Mouse (Mus musculus) heart, embryonic 16.5 days (tissue): ENCODE data around the gene Cdv3. TPM values are rescaled to one million over a fixed set of nuclear protein-coding genes. Genes with fewer than 3 reads are reported as not detected.

Experiments used
- ATAC-seq: fragments of 200-750 bp; cut with Nextera tagmentation; replicated peaks from 2 replicates; pipeline ENCODE4 v1.8.0; 2017; ENCODE audit warnings: moderate number of reproducible peaks; ENCODE audit not compliant: insufficient read depth, low FRiP score; ENCODE audit errors: extremely low read depth
- H3K27ac ChIP-seq: fragments of 300-500 bp; sonication (generic); 2 replicates; pipeline ENCODE4 v1.5.1; 2014; ENCODE audit warnings: mild to moderate bottlenecking, low read length, control low read depth, moderate library complexity
- H3K27me3 ChIP-seq: fragments of 300-500 bp; sonication (generic); 2 replicates; pipeline ENCODE4 v1.6.1; 2014; ENCODE audit warnings: low read length, mixed read lengths; ENCODE audit not compliant: control insufficient read depth, insufficient read depth
- H3K36me3 ChIP-seq: fragments of 300-500 bp; sonication (generic); 2 replicates; pipeline ENCODE4 v1.6.1; 2014; ENCODE audit not compliant: control insufficient read depth, insufficient read depth
- H3K4me1 ChIP-seq: fragments of 300-500 bp; sonication (generic); 2 replicates; pipeline ENCODE4 v1.6.1; 2014; ENCODE audit warnings: low read length, mixed read lengths; ENCODE audit not compliant: control insufficient read depth, insufficient read depth
- H3K4me2 ChIP-seq: fragments of 300-500 bp; sonication (generic); 2 replicates; pipeline ENCODE4 v1.6.1; 2014; ENCODE audit warnings: low read depth, mild to moderate bottlenecking, control low read depth, low read length
- H3K4me3 ChIP-seq: fragments of 300-500 bp; sonication (generic); 2 replicates; pipeline ENCODE4 v1.5.1; 2014; ENCODE audit warnings: mild to moderate bottlenecking, control low read depth, low read length
- H3K9ac ChIP-seq: fragments of 300-500 bp; sonication (generic); 2 replicates; pipeline ENCODE4 v1.6.1; 2014; ENCODE audit warnings: low read length, control low read depth
- H3K9me3 ChIP-seq: fragments of 300-500 bp; sonication (generic); replicated peaks from 2 replicates; pipeline ENCODE4 v1.6.1; 2016; ENCODE audit warnings: low read length; ENCODE audit not compliant: control insufficient read depth
- WGBS: fragments of 180-500 bp; shearing (Covaris S2); extraction: QIAGEN DNeasy Blood & Tissue Kit; methylation state at CpG from one replicate; pipeline ENCODE4 v1.1.7; 2014; 5-methylcytosine and 5-hydroxymethylcytosine counted together
- polyA plus RNA-seq: library from polyadenylated mRNA; unstranded; fragments of >200 nt; fragmentation: Nextera tagmentation; extraction: Ambion mirVana; gene quantifications from 2 replicates; pipeline ENCODE4 v1.2.1, GENCODE M21; 2015

Cdv3 gene
- polyA plus RNA-seq, 1 experiment from 2014 or later = 89.1 TPM

- no peak overlapping the region for H3K27ac ChIP-seq
- no peak for ATAC-seq
Measured at GRCm38 (mm10) chr9:103389261-103389660, 23.6 kb upstream of the Cdv3 start.

GRCm38 (mm10) chr9:103387011-103387653 lies 21.5 kb upstream of the Cdv3 start:
- Histone ChIP-seq H3K9ac (no peak overlapping the region), H3K9me3 (no peaks in the 10 kb centered on the region), H3K4me2 (no peak overlapping the region), H3K36me3 (no peaks in the 10 kb centered on the region), H3K27ac (no peak overlapping the region), H3K4me3 (no peak overlapping the region), H3K4me1 (peaks cover 7% of the 10 kb centered on the region), H3K27me3 (no peaks in the 10 kb centered on the region)
- ATAC-seq = no peak
- WGBS = 57% methylated on average over 10 of the region's 10 CpGs

More at GRCm38 (mm10) chr9:103389261-103389660, 23.6 kb upstream of the Cdv3 start:
- 88% methylated on average over 6 of the region's 6 CpGs for WGBS
- Histone ChIP-seq H3K4me3 (no peak overlapping the region), H3K4me2 (no peak overlapping the region), H3K27me3 (no peaks in the 10 kb centered on the region), H3K9me3 (no peaks in the 10 kb centered on the region), H3K4me1 (peaks cover 7% of the 10 kb centered on the region), H3K9ac (no peak overlapping the region), H3K36me3 (no peaks in the 10 kb centered on the region)

GRCm38 (mm10) chr9:103386573-103386972 lies 20.9 kb upstream of the Cdv3 start:
- H3K9ac ChIP-seq = no peak overlapping the region
- H3K9me3 ChIP-seq = no peaks in the 10 kb centered on the region
- H3K27me3 ChIP-seq = no peaks in the 10 kb centered on the region
- H3K27ac ChIP-seq = no peak overlapping the region
- no peak for ATAC-seq
- no peak overlapping the region for H3K4me2 ChIP-seq
- no peaks in the 10 kb centered on the region for H3K36me3 ChIP-seq
- peaks cover 3% of the 10 kb centered on the region for H3K4me1 ChIP-seq
- no peak overlapping the region for H3K4me3 ChIP-seq
- WGBS = 58% methylated on average over 5 of the region's 5 CpGs

- no peak overlapping the region for H3K27ac ChIP-seq
- H3K36me3 ChIP-seq = no peaks in the 10 kb centered on the region
- no peak overlapping the region for H3K4me2 ChIP-seq
- no peak overlapping the region for H3K4me3 ChIP-seq
- no peaks in the 10 kb centered on the region for H3K9me3 ChIP-seq
- H3K4me1 ChIP-seq = peaks cover 2% of the 10 kb centered on the region; the same call in 1 of the 2 replicates
- no peak overlapping the region for H3K9ac ChIP-seq
- 41% methylated on average over 1 of the region's 1 CpGs for WGBS
- no peak for ATAC-seq
- H3K27me3 ChIP-seq = no peaks in the 10 kb centered on the region
Measured at GRCm38 (mm10) chr9:103385600-103385999, 20.0 kb upstream of the Cdv3 start.

GRCm38 (mm10) chr9:103384141-103384796 lies 18.6 kb upstream of the Cdv3 start:
- ATAC-seq = no peak
- 76% methylated on average over 4 of the region's 4 CpGs for WGBS
- peaks cover 3% of the 10 kb centered on the region; the same call in 1 of the 2 replicates for H3K4me1 ChIP-seq
- no peaks in the 10 kb centered on the region for H3K36me3 ChIP-seq
- H3K9me3 ChIP-seq = no peaks in the 10 kb centered on the region
- no peak overlapping the region for H3K9ac ChIP-seq
- H3K4me2 ChIP-seq = no peak overlapping the region
- H3K4me3 ChIP-seq = no peak overlapping the region
- H3K27ac ChIP-seq = no peak overlapping the region
- no peaks in the 10 kb centered on the region for H3K27me3 ChIP-seq

- H3K36me3 ChIP-seq = no peaks in the 10 kb centered on the region
- H3K27me3 ChIP-seq = no peaks in the 10 kb centered on the region
- H3K27ac ChIP-seq = no peak overlapping the region
- no peak overlapping the region for H3K4me3 ChIP-seq
- no peak overlapping the region for H3K9ac ChIP-seq
- 91% methylated on average over 1 of the region's 1 CpGs for WGBS
- H3K4me1 ChIP-seq = peaks cover 5% of the 10 kb centered on the region; the same call in 1 of the 2 replicates
- no peak for ATAC-seq
- H3K9me3 ChIP-seq = no peaks in the 10 kb centered on the region
- H3K4me2 ChIP-seq = no peak overlapping the region
Measured at GRCm38 (mm10) chr9:103383576-103383975, 17.9 kb upstream of the Cdv3 start.

- 54% methylated on average over 6 of the region's 6 CpGs for WGBS
- no peak for ATAC-seq
Measured at GRCm38 (mm10) chr9:103382989-103383388, 17.3 kb upstream of the Cdv3 start.

GRCm38 (mm10) chr9:103380566-103380965 lies 14.9 kb upstream of the Cdv3 start:
- Histone ChIP-seq H3K4me3 (no peak overlapping the region), H3K27me3 (no peaks in the 10 kb centered on the region), H3K9ac (no peak overlapping the region), H3K36me3 (no peaks in the 10 kb centered on the region), H3K4me2 (no peak overlapping the region), H3K27ac (no peak overlapping the region), H3K4me1 (peaks cover 3% of the 10 kb centered on the region; the same call in 1 of the 2 replicates), H3K9me3 (no peaks in the 10 kb centered on the region)
- WGBS = 88% methylated on average over 4 of the region's 4 CpGs
- no peak for ATAC-seq

More at GRCm38 (mm10) chr9:103382989-103383388, 17.3 kb upstream of the Cdv3 start:
- H3K9me3 ChIP-seq = no peaks in the 10 kb centered on the region
- no peak overlapping the region for H3K27ac ChIP-seq
- no peak overlapping the region for H3K9ac ChIP-seq
- no peak overlapping the region for H3K4me2 ChIP-seq
- peaks cover 5% of the 10 kb centered on the region; the same call in 1 of the 2 replicates for H3K4me1 ChIP-seq
- H3K36me3 ChIP-seq = no peaks in the 10 kb centered on the region
- H3K4me3 ChIP-seq = no peak overlapping the region
- no peaks in the 10 kb centered on the region for H3K27me3 ChIP-seq

- no peak overlapping the region for H3K9ac ChIP-seq
- peaks cover 3% of the 10 kb centered on the region; the same call in 1 of the 2 replicates for H3K4me1 ChIP-seq
- no peaks in the 10 kb centered on the region for H3K27me3 ChIP-seq
- no peak overlapping the region for H3K4me2 ChIP-seq
- H3K36me3 ChIP-seq = no peaks in the 10 kb centered on the region
- no peaks in the 10 kb centered on the region for H3K9me3 ChIP-seq
- no peak overlapping the region for H3K27ac ChIP-seq
- ATAC-seq = peak; percentile 33; the same call in 1 of the 2 replicates
- WGBS = 41% methylated on average over 9 of the region's 9 CpGs
- H3K4me3 ChIP-seq = no peak overlapping the region
Measured at GRCm38 (mm10) chr9:103379199-103379598, 13.6 kb upstream of the Cdv3 start.
